Mouse (Mus musculus) granulocyte monocyte progenitor cell, adult 5-6 weeks (primary cell): ENCODE results near the gene Usb1. TPM values are rescaled to one million over a fixed set of nuclear protein-coding genes. Genes with fewer than 3 reads are reported as not detected.

Source experiments
- ATAC-seq: replicated peaks from 2 replicates; pipeline ENCODE4 v1.8.0; 2016; ENCODE audit warnings: mild to moderate bottlenecking, moderate TSS enrichment, inconsistent platforms; ENCODE audit not compliant: poor library complexity, severe bottlenecking
- total RNA-seq, 2 experiments: library from RNA; stranded (forward) in 1 of 2; stranded (reverse) in 1 of 2; fragments of 200-712, 200-1000 nt in 1 of 2; fragments of >200 nt in 1 of 2; fragmentation: Nextera tagmentation in 1 of 2; gene quantifications; 2 replicates each; pipeline ENCODE4 v1.2.3; 2014 to 2017

The Usb1 gene
- total RNA-seq (2014; fragmentation: Nextera tagmentation) (41.5 and 44.1 TPM in 2 replicates), total RNA-seq (2017) (31.4 and 36.8 TPM in 2 replicates)

GRCm38 (mm10) chr8:95331720-95332436 is at the start of gene Usb1, which contains the start of gene Zfp319:
Gene Usb1 (plus strand): TSS chr8:95332284.
Gene Zfp319 (minus strand): TSS chr8:95331950.
- peak; percentile 86 for ATAC-seq

- 0 out of 2 replicates have a peak, but pooled peaks have one; percentile 23 for ATAC-seq
Measured at GRCm38 (mm10) chr8:95289066-95289650, 42.9 kb upstream of the Usb1 start.

GRCm38 (mm10) chr8:95293172-95293571 is 38.9 kb upstream of the Usb1 start:
- ATAC-seq = peak; percentile 69

GRCm38 (mm10) chr8:95293891-95294290 is 38.2 kb upstream of the Usb1 start:
- ATAC-seq = peak; percentile 71

GRCm38 (mm10) chr8:95302410-95302809 is 29.7 kb upstream of the Usb1 start:
- ATAC-seq = peak; percentile 92

- ATAC-seq = no peak
Measured at GRCm38 (mm10) chr8:95305526-95305925, 26.6 kb upstream of the Usb1 start.

- ATAC-seq = no peak
Measured at GRCm38 (mm10) chr8:95306431-95306830, 25.7 kb upstream of the Usb1 start, which contains the start of gene Cngb1. Gene Cngb1 (minus strand): TSS chr8:95306585.

- ATAC-seq = no peak
Measured at GRCm38 (mm10) chr8:95310342-95310970, 21.6 kb upstream of the Usb1 start, which contains the start of gene Tepp. Gene Tepp (plus strand): TSS chr8:95310566.

- ATAC-seq = peak; percentile 93
Measured at GRCm38 (mm10) chr8:95312836-95313235, 19.2 kb upstream of the Usb1 start.

- ATAC-seq = no peak
Measured at GRCm38 (mm10) chr8:95313857-95314256, 18.2 kb upstream of the Usb1 start.

GRCm38 (mm10) chr8:95314707-95315106 is 17.4 kb upstream of the Usb1 start:
- no peak for ATAC-seq

- no peak for ATAC-seq
Measured at GRCm38 (mm10) chr8:95315350-95315749, 16.7 kb upstream of the Usb1 start.

- peak; percentile 86 for ATAC-seq
Measured at GRCm38 (mm10) chr8:95320224-95321139, 11.6 kb upstream of the Usb1 start.

- no peak for ATAC-seq
Measured at GRCm38 (mm10) chr8:95323201-95323600, 8.9 kb upstream of the Usb1 start.

- no peak for ATAC-seq
Measured at GRCm38 (mm10) chr8:95324646-95325045, 7.4 kb upstream of the Usb1 start.

GRCm38 (mm10) chr8:95326822-95327221 is 5.3 kb upstream of the Usb1 start:
- ATAC-seq = no peak

- ATAC-seq = no peak
Measured at GRCm38 (mm10) chr8:95327866-95328465, 4.1 kb upstream of the Usb1 start.

- ATAC-seq = no peak
Measured at GRCm38 (mm10) chr8:95330367-95330766, 1.7 kb upstream of the Usb1 start.

GRCm38 (mm10) chr8:95331156-95331719 is 846 bp upstream of the Usb1 start:
- ATAC-seq = peak; percentile 15
